Mouse (Mus musculus) ES-E14 (cell line): ENCODE results near the gene Cyp2u1. TPM values are rescaled to one million over a fixed set of nuclear protein-coding genes. Genes with fewer than 3 reads are reported as not detected.

Source experiments
- DNase-seq: peaks from one replicate; pipeline ENCODE4 v3.0.0-alpha.2; 2013; ENCODE audit warnings: low read depth, low spot score
- H3K27ac ChIP-seq: 2 replicates; pipeline ENCODE4 v1.5.1; 2012; ENCODE audit warnings: low read depth, mild to moderate bottlenecking, low read length, moderate library complexity, mixed read lengths; ENCODE audit not compliant: poor library complexity, insufficient read depth, severe bottlenecking
- H3K36me3 ChIP-seq: 2 replicates; pipeline ENCODE4 v1.6.1; 2012; ENCODE audit warnings: mild to moderate bottlenecking, low read length, moderate library complexity, mixed read lengths; ENCODE audit not compliant: control insufficient read depth, poor library complexity, insufficient read depth, severe bottlenecking
- H3K4me1 ChIP-seq, 2 experiments: fragments of 150-350 bp in 1 of 2; sonication (generic) in 1 of 2; 2 replicates each; pipeline ENCODE4 v1.6.1; 2012; ENCODE audit warnings: low read length in 2 of 2, mild to moderate bottlenecking in 1 of 2, mixed read lengths in 1 of 2; ENCODE audit not compliant: control insufficient read depth in 2 of 2, insufficient read depth in 2 of 2, poor library complexity in 1 of 2
- H3K4me3 ChIP-seq, 2 experiments: fragments of 150-350 bp in 1 of 2; sonication (generic) in 1 of 2; 2 replicates each; pipeline ENCODE4 v1.5.1; 2012; ENCODE audit warnings: low read length in 2 of 2, low read depth in 1 of 2, mild to moderate bottlenecking in 1 of 2, mixed read lengths in 1 of 2; ENCODE audit not compliant: insufficient read depth in 1 of 2, poor library complexity in 1 of 2, severe bottlenecking in 1 of 2
- H3K9ac ChIP-seq: 2 replicates; pipeline ENCODE4 v1.6.1; 2012; ENCODE audit warnings: low read depth, mild to moderate bottlenecking, low read length, mixed read lengths; ENCODE audit not compliant: poor library complexity, insufficient read depth, severe bottlenecking
- H3K9me3 ChIP-seq: fragments of 150-350 bp; sonication (generic); 2 replicates; pipeline ENCODE4 v1.6.1; 2012; ENCODE audit warnings: low read depth, mild to moderate bottlenecking, low read length; ENCODE audit not compliant: control insufficient read depth, insufficient read depth
- CHD2 ChIP-seq: IDR thresholded peaks from 2 replicates; pipeline ENCODE4 v1.6.1; 2014; ENCODE audit warnings: mild to moderate bottlenecking, low read depth, low read length, inconsistent platforms
- HCFC1 ChIP-seq: IDR thresholded peaks from 2 replicates; pipeline ENCODE4 v1.6.1; 2012; ENCODE audit warnings: low read length, inconsistent platforms, borderline replicate concordance; ENCODE audit not compliant: insufficient read depth
- MAFK ChIP-seq: IDR thresholded peaks from 2 replicates; pipeline ENCODE4 v1.6.1; 2014; ENCODE audit warnings: mild to moderate bottlenecking, low read depth, low read length, inconsistent platforms; ENCODE audit not compliant: insufficient read depth
- ZC3H11A ChIP-seq: IDR thresholded peaks from 2 replicates; pipeline ENCODE4 v1.6.1; 2012; ENCODE audit warnings: low read depth, mild to moderate bottlenecking, inconsistent platforms, low read length, borderline replicate concordance
- ZNF384 ChIP-seq: IDR thresholded peaks from 2 replicates; pipeline ENCODE4 v1.6.1; 2012; ENCODE audit warnings: low read depth, low read length, inconsistent platforms
- in situ Hi-C, 2 experiments: fragments of 600-800 bp; cut with MboI; formaldehyde crosslinking; loops; one replicate each; pipeline ENCODE4 v1.15.1; 2025; ENCODE audit warnings: low sequenced_read_pairs in 2 of 2, inconsistent platforms in 1 of 2; ENCODE audit not compliant: unreplicated experiment in 2 of 2
- total RNA-seq: library from RNA; depleted of rRNA; stranded (reverse); fragments of 300-350 nt; gene quantifications from 2 replicates; pipeline ENCODE4 v1.2.3, GENCODE M21; 2012

Gene Cyp2u1
- total RNA-seq, 1 experiment = 1.7 TPM

DNA sequence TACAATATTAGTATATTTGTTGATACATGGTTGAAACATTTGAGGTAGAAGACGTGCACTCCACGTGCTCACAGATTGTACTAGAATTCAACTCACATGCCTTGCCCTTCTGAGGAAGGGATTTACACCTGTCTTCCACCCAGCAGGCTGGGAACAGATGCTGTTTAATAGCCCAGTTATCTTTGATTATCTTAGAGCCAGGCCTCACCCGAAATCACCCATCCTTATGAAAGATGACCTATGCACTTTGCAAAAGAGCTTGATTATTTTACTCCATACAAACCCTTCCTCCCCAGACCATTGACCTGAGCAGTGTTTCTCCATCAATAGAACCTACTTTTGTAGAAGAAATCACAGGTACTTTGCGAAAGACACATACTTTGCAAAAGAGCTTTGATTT is 7.5 kb upstream of the Cyp2u1 start:
- in situ Hi-C loops = no loop called here

DNA sequence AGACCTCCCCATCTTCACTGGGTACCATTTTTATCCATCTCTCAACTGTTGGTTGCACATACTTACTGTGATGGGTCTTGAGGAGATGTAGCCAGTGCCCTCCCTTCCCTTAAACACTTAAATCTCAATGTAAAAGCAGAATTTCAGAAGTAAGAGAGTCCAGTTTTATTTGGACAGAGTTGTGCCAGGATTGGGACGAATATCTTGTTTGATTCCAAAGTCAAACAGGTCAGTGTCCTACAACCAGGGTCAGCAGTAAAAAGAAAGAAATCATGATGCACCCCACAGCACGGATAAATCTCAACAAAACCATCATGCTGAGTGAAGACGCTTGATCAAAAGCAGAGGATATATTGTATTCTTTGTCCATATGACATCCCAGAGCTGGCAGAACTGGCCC is 4.8 kb upstream of the Cyp2u1 start:
- in situ Hi-C loops = no loop called here
- DNase-seq = no peak
- Histone ChIP-seq H3K36me3 (no peaks in the 10 kb centered on the region), H3K27ac (no peak overlapping the region), H3K4me3 (no peak overlapping the region), H3K9me3 (no peaks in the 10 kb centered on the region), H3K4me1 (no peaks in the 10 kb centered on the region), H3K9ac (no peak overlapping the region)
- TF ChIP-seq CHD2 = no peak
- TF ChIP-seq ZNF384 = no peak
- no peak for TF ChIP-seq ZC3H11A
- no peak for TF ChIP-seq HCFC1
- no peak for TF ChIP-seq MAFK

More for the DNA sequence above, 7.5 kb upstream of the Cyp2u1 start:
- no peak overlapping the region for H3K27ac ChIP-seq
- no peaks in the 10 kb centered on the region for H3K9me3 ChIP-seq
- no peaks in the 10 kb centered on the region for H3K4me1 ChIP-seq
- no peak overlapping the region for H3K4me3 ChIP-seq
- H3K36me3 ChIP-seq = no peaks in the 10 kb centered on the region
- no peak overlapping the region for H3K9ac ChIP-seq
- TF ChIP-seq ZC3H11A (no peak), ZNF384 (no peak), HCFC1 (no peak), MAFK (no peak)
- DNase-seq = no peak

DNA sequence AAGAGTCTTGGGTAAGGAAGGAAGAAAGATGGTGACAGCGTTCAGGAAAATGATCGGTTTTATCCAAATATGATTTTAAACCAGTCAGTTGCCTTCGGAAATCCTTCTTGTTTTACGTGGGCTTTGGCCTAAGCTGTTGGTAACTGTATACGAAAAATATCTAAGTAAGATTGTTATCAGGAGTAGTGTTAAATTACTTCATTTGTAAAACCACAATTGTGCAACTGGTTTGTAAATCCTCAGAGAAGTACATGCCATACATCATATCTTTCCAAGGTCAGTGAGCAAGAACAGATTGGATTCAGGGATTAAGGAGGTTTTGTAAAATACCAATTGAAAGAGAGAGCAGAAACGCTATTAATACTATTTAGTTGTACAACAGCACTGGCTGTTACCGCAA is 3.2 kb upstream of the Cyp2u1 start:
- Histone ChIP-seq H3K9ac (no peak overlapping the region), H3K4me1 (no peaks in the 10 kb centered on the region), H3K27ac (no peak overlapping the region), H3K36me3 (no peaks in the 10 kb centered on the region), H3K9me3 (no peaks in the 10 kb centered on the region), H3K4me3 (no peak overlapping the region)
- in situ Hi-C loops = no loop called here
- TF ChIP-seq ZC3H11A = no peak
- no peak for TF ChIP-seq ZNF384
- TF ChIP-seq HCFC1 = no peak
- TF ChIP-seq CHD2 = no peak
- TF ChIP-seq MAFK = no peak
- DNase-seq = no peak

DNA sequence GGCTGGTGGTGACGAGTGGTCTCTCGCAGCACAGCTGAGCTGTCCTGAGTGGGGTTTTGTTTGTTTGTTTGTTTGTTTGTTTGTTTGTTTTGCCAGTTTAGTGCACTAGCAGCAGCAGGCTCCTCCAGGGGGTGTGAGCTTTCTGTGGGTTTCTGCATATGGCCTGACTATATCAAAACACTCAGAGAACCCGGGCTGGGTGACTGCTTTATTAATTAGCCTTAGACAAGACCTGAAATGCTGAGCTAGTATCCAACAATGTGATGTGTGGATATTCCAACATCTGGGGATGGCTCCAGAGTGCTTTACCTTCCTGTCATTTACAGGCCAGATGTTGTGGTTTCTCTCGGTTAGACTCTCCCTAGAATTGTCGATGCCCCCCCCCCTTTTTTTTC is 290 bp upstream of the Cyp2u1 start:
- no peaks in the 10 kb centered on the region for H3K36me3 ChIP-seq
- DNase-seq = no peak
- no peak overlapping the region for H3K27ac ChIP-seq
- H3K4me1 ChIP-seq = no peaks in the 10 kb centered on the region; a peak in 1 of 4 replicates
- no peak overlapping the region for H3K9ac ChIP-seq
- TF ChIP-seq CHD2 (no peak), HCFC1 (no peak), ZNF384 (no peak), MAFK (no peak), ZC3H11A (no peak)
- in situ Hi-C loops = no loop called here
- H3K9me3 ChIP-seq = no peaks in the 10 kb centered on the region
- H3K4me3 ChIP-seq = peak overlapping the region in 1 of 2 experiments; percentile 92; a peak in 2 of 4 replicates

DNA sequence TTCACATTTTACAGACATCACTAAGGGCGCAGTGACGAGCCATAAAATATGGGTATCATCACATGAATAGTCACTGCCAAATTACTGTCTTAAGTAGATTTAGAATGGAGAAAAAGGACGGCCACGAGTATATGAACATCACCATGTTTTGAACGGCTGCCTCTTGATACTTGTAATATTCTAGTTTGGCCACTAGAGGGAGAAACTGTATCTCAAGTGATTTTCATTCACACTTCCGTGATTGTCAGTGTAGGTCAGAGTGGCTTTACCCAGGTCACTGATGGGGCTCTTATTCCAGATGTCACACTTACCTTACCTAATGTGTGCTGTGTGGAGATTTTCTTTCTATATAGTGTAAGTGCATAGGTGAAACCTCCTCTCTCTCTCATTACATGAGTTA is 3.1 kb downstream of the Cyp2u1 start:
- Histone ChIP-seq H3K4me3 (no peak overlapping the region), H3K9me3 (no peaks in the 10 kb centered on the region), H3K27ac (no peak overlapping the region), H3K4me1 (no peaks in the 10 kb centered on the region; a peak in 1 of 4 replicates), H3K9ac (no peak overlapping the region), H3K36me3 (no peaks in the 10 kb centered on the region)
- no peak for DNase-seq
- TF ChIP-seq CHD2 = no peak
- no peak for TF ChIP-seq ZNF384
- TF ChIP-seq ZC3H11A = no peak
- no peak for TF ChIP-seq HCFC1
- in situ Hi-C loops = no loop called here
